In the genomic region with DNA sequence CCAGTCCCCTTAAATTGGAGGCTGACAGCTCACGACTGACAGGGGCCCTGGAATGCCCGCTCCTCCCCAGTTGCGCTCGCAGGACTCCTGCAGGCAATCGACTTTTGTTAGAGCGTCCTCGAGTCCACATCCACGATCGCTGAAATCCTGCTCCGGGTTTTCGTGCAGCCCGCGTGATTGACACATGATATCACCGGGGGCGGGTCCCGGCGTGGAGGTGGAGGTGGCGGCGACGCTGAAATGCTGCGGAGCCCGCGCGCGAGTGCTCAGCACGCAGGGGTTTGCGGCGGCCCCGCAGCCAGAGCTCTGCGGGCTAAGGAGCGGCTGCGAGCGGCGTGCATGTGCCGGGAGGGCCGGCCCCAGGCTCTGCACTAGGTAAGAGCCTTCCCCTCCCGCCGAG, we compare ENCODE assay signal across 8 mouse cellular contexts. TPM values are rescaled to one million over a fixed set of nuclear protein-coding genes. Genes with fewer than 3 reads are reported as not detected.
DNase-seq lines count a peak whose midpoint lies in the region; ATAC-seq and TF ChIP-seq lines count a peak whose summit lies in the region.

A gene (plus strand): TSS at position 258 of the 400 bp plus-strand sequence.

- WGBS in hindbrain, embryonic 10.5 days: under 1% methylated on average over 38 of the region's 38 CpGs
- under 1% methylated on average over 38 of the region's 38 CpGs for WGBS in lung, embryonic 15.5 days
- under 1% methylated on average over 38 of the region's 38 CpGs for WGBS in olfactory bulb, adult 2 months

- peak within 1 kb of the TSS; percentile 67 for H3K9ac ChIP-seq in lung, embryonic 15.5 days

- peak within 1 kb of the TSS; percentile 68 for H3K4me2 ChIP-seq in lung, embryonic 15.5 days

- no peaks in the 10 kb centered on the region for H3K9me3 ChIP-seq in hindbrain, embryonic 10.5 days
- no peaks in the 10 kb centered on the region for H3K9me3 ChIP-seq in lung, embryonic 15.5 days

- peak; percentile 61 for TF ChIP-seq POLR2A in olfactory bulb, adult 2 months (IDR thresholded peaks at IDR 0.05; ENCODE audit: insufficient read depth, low read depth, low read length)

- H3K27ac ChIP-seq in hindbrain, embryonic 10.5 days: peak within 1 kb of the TSS; percentile 93
- peak within 1 kb of the TSS; percentile 88 for H3K27ac ChIP-seq in lung, embryonic 15.5 days
- H3K27ac ChIP-seq in olfactory bulb, adult 2 months (ENCODE audit: insufficient read depth, low read depth, low read length): peak within 1 kb of the TSS; percentile 77

- peak; percentile 85 for ATAC-seq in lung, embryonic 15.5 days (ENCODE audit: borderline replicate concordance, extremely low read depth, low FRiP score, low TSS enrichment)

- peaks cover 36% of the 10 kb centered on the region for H3K4me1 ChIP-seq in hindbrain, embryonic 10.5 days (replicated peaks)
- peaks cover 28% of the 10 kb centered on the region for H3K4me1 ChIP-seq in lung, embryonic 15.5 days
- peaks cover 12% of the 10 kb centered on the region for H3K4me1 ChIP-seq in olfactory bulb, adult 2 months (ENCODE audit: control insufficient read depth, insufficient read depth, low read length)

- peaks cover 26% of the 10 kb centered on the region; the same call in 1 of the 2 replicates for H3K27me3 ChIP-seq in hindbrain, embryonic 10.5 days (ENCODE audit: insufficient read depth, poor library complexity, severe bottlenecking)
- H3K27me3 ChIP-seq in lung, embryonic 15.5 days: no peaks in the 10 kb centered on the region

- peak within 1 kb of the TSS; percentile 74 for H3K4me3 ChIP-seq in hindbrain, embryonic 10.5 days
- peak within 1 kb of the TSS; percentile 70 for H3K4me3 ChIP-seq in lung, embryonic 15.5 days
- peak within 1 kb of the TSS; percentile 79 for H3K4me3 ChIP-seq in olfactory bulb, adult 2 months (ENCODE audit: insufficient read depth, low read depth, low read length)

- no peak for TF ChIP-seq CTCF in olfactory bulb, adult 2 months (IDR thresholded peaks at IDR 0.05; ENCODE audit: insufficient read depth, low read depth, low read length)

- DNase-seq in NIH3T3 (ENCODE audit: low read depth): peak; percentile 94
- DNase-seq in cerebellum, adult 9-11 months: peak; percentile 93
- DNase-seq in frontal cortex, adult 2 months (ENCODE audit: extremely low spot score in 1 of 2, low spot score in 1 of 2): peak; percentile 90 to 99
- peak; percentile 96 for DNase-seq in hindbrain, embryonic 10.5 days (ENCODE audit: low spot score)
- peak; percentile 99 for DNase-seq in layer of hippocampus, adult 9-10 months (ENCODE audit: low spot score)
- DNase-seq in thymus, adult 18-20 months: peak; percentile 85 to 90

- peaks cover 18% of the 10 kb centered on the region for H3K36me3 ChIP-seq in hindbrain, embryonic 10.5 days
- H3K36me3 ChIP-seq in lung, embryonic 15.5 days: peaks cover 16% of the 10 kb centered on the region

RNA-seq across cellular contexts. Expression of the gene that starts here (rescaled TPM):
- 11.1 and 11.6 TPM in 2 replicates for polyA plus RNA-seq in frontal cortex, adult 2 months (2012; rRNA removed)
- polyA plus RNA-seq in hindbrain, embryonic 10.5 days (2016; fragmentation: Nextera tagmentation; extraction: Ambion mirVana): 11.3 and 16.9 TPM in 2 replicates
- 15.8 and 16.7 TPM in 2 replicates for polyA plus RNA-seq in lung, embryonic 15.5 days (2015; fragmentation: Nextera tagmentation; extraction: Ambion mirVana)
- not detected in 2 replicates for polyA plus RNA-seq in olfactory bulb, adult 2 months (2012; ENCODE audit: insufficient read depth, insufficient read length, low replicate concordance, missing spikeins)

Comparison
In these comparisons a context has a peak if more than half of its experiments do, and no peak if none do; other contexts are left out.
1. Peak in every context shown above with its lines: DNase-seq, ATAC-seq, H3K4me3 ChIP-seq and H3K27ac ChIP-seq.